Mouse (Mus musculus): Measurements from ENCODE around the gene Olfr1423.
"Not testable (repeated sequence)": the region's sequence is repeated elsewhere in the genome, so short reads cannot be mapped to it uniquely, and the experiment has no call there.

The Olfr1423 gene

GRCm38 (mm10) chr19:12041217-12041616 is at the start of gene Olfr1423:
Gene Olfr1423 (minus strand): TSS chr19:12041317.
- DNase-seq = no peak

GRCm38 (mm10) chr19:12077631-12078030 is 36.5 kb upstream of the Olfr1423 start, which contains the start of gene Olfr1425:
Gene Olfr1425 (minus strand): TSS chr19:12077731.
- not testable (repeated sequence) for DNase-seq

GRCm38 (mm10) chr19:12069546-12069945 is 28.4 kb upstream of the Olfr1423 start:
- DNase-seq = not testable (repeated sequence)

- not testable (repeated sequence) for DNase-seq
Measured at GRCm38 (mm10) chr19:12067806-12068205, 26.7 kb upstream of the Olfr1423 start.

GRCm38 (mm10) chr19:12062582-12062981 is 21.5 kb upstream of the Olfr1423 start, which contains the start of gene Olfr1424:
Gene Olfr1424 (minus strand): TSS chr19:12062682.
- not testable (repeated sequence) for DNase-seq

- DNase-seq = no peak
Measured at GRCm38 (mm10) chr19:12043163-12043562, 2.0 kb upstream of the Olfr1423 start.

GRCm38 (mm10) chr19:12037727-12038126 is 3.4 kb downstream of the Olfr1423 start:
- DNase-seq = no peak

GRCm38 (mm10) chr19:12026606-12027005 is 14.5 kb downstream of the Olfr1423 start:
- no peak for DNase-seq

- DNase-seq = no peak
Measured at GRCm38 (mm10) chr19:12025333-12025732, 15.8 kb downstream of the Olfr1423 start.

- DNase-seq = no peak
Measured at GRCm38 (mm10) chr19:12024149-12024548, 17.0 kb downstream of the Olfr1423 start.

GRCm38 (mm10) chr19:12016192-12016591 is 24.9 kb downstream of the Olfr1423 start:
- no peak for DNase-seq

- DNase-seq = no peak
Measured at GRCm38 (mm10) chr19:12015708-12016107, 25.4 kb downstream of the Olfr1423 start.

- DNase-seq = peak; percentile 64
Measured at GRCm38 (mm10) chr19:12013228-12013627, 27.9 kb downstream of the Olfr1423 start.

GRCm38 (mm10) chr19:12012615-12013014 is 28.5 kb downstream of the Olfr1423 start:
- DNase-seq = no peak

- DNase-seq = peak; percentile 85
Measured at GRCm38 (mm10) chr19:12011560-12012556, 29.3 kb downstream of the Olfr1423 start.

GRCm38 (mm10) chr19:12010916-12011559 is 30.1 kb downstream of the Olfr1423 start:
- DNase-seq = peak; percentile 76

- DNase-seq = peak; percentile 70
Measured at GRCm38 (mm10) chr19:12010281-12010771, 30.8 kb downstream of the Olfr1423 start.

GRCm38 (mm10) chr19:12009501-12010280 is 31.4 kb downstream of the Olfr1423 start:
- DNase-seq = peak; percentile 66

- peak; percentile 43 for DNase-seq
Measured at GRCm38 (mm10) chr19:12008410-12009380, 32.4 kb downstream of the Olfr1423 start.

- peak; percentile 50 for DNase-seq
Measured at GRCm38 (mm10) chr19:12007105-12007931, 33.8 kb downstream of the Olfr1423 start.

Measured in cerebellum, adult 11-12 months (tissue).